Mouse (Mus musculus) B cell, adult 2 months (primary cell): ENCODE data around the gene Dlg2.

Experiments used
- DNase-seq, 2 experiments: peaks; one replicate each; pipeline ENCODE4 v3.0.0; 2022

The Dlg2 gene

DNA sequence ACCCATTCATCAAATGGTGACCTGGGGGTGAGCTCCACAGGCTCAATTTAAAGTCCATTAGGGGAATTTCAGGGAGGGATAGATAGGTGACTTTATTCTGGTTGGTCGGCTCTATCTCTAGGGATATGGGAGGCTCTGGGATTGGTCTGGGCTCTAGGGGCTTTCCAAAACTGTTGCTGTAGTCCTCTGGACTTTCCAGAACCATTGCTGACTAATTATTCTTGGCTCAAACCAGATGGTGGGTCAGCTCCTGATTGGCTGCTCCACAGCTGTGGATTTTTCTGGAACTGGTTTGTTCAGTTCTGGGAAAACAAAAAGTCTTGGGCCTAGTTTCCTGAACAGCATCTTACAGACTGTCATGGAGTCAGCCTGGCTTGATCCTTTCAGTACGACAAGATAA, 2017.0 kb downstream of the Dlg2 start:
- DNase-seq, result no peak
